Mouse (Mus musculus): ENCODE data around the gene Fus.
A peak's percentile ranks its signal among the peaks of the same experiment; 100 is the strongest.
"Not testable (repeated sequence)": the region's sequence is repeated elsewhere in the genome, so short reads cannot be mapped to it uniquely, and the experiment has no call there.

Gene Fus

DNA sequence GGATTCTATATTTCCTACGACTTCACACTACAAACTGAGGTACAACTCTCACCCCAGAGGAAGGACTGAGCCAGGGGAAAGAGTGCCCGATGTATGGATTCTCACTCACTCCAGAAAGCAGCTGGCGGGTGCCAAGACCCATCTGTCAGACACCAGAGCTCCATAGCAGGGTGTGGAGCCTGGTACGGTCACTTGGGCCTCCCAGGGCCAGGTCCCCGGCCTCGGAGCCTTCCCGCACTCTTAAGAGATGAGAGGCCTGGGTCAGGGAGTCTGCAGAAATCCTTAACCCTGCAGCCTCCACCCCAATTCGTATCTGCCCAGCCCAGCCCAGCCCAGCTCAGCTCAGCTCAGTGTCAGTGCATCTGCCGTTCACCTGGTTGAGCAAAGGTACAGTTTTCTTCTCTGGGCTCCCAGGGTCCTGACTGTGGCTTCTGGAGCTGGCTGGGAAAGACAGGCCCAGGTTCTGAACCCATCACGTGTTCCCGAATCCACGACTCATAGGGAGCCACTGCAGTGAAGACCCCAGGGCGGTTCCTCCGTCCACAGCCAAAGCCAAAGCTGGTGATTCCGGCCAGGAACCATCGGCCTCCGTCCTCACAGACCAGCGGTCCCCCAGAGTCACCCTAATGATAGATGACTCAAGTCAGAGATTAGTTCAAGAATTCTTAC lies 30.9 kb upstream of the Fus start:
- ATAC-seq (ENCODE audit: insufficient number of reproducible peaks, low FRiP score, low TSS enrichment): peak; percentile 31; the same call in 1 of the 2 replicates

DNA sequence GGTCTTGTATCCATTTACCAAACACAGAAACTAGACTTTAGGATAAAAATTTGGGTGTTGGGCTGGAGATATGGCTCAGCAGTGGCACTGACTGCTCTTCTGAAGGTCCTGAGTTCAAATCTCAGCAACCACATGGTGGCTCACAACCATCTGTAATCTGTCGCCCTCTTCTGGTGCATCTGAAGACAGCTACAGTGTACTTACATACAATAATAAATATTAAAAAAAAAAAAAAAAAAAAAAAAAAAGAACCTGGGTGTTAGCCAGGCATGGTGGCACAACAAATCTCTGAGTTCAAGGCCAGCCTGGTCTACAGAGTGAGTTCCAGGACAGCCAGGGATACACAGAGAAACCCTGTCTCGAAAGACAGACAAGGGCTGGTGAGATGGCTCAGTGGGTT lies 25.2 kb upstream of the Fus start:
- ATAC-seq (ENCODE audit: insufficient number of reproducible peaks, low FRiP score, low TSS enrichment): not testable (repeated sequence)

GRCm38 (mm10) chr7:127944614-127945013 lies 22.6 kb upstream of the Fus start:
- no peak for ATAC-seq (ENCODE audit: insufficient number of reproducible peaks, low FRiP score, low TSS enrichment)

GRCm38 (mm10) chr7:127946470-127947023 lies 20.7 kb upstream of the Fus start, which contains the start of gene Prss36:
Gene Prss36, minus strand, starts transcription at chr7:127946725.
- ATAC-seq (ENCODE audit: insufficient number of reproducible peaks, low FRiP score, low TSS enrichment): no peak

DNA sequence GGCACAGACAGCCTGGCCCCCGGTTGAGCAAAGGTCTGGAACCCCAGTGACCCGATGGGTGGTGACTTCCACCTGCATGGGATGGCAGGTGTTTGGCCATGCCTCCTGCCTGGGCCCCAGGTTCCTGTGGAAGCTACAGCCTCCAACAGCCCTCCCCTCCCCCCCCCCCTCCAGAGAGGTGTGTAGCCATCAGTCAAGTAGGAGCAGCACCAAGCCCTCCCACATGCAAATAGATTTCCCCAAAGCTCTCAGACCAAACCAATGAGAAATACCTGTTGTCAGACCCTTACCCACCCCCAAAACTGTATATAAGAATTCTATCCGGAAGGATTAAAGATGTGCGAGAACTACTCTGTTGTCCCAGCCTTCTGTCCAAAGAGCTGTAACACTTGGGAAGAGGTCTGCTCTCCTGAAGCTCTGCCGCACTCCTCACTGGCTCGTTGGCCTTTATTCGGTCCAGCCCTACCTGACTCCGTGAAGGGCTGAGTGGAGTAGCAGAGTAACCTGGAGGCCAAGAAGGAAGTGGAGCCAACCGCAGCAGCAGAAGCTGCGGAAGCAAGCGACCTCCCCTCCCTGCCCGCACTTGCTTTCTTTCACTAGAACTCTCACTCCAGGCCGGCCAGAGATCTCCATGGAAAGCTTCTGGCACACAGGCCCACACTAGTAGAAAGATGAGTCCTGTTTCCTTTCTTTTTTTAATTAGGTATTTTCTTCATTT lies 14.2 kb upstream of the Fus start:
- ATAC-seq (ENCODE audit: insufficient number of reproducible peaks, low FRiP score, low TSS enrichment): no peak

DNA sequence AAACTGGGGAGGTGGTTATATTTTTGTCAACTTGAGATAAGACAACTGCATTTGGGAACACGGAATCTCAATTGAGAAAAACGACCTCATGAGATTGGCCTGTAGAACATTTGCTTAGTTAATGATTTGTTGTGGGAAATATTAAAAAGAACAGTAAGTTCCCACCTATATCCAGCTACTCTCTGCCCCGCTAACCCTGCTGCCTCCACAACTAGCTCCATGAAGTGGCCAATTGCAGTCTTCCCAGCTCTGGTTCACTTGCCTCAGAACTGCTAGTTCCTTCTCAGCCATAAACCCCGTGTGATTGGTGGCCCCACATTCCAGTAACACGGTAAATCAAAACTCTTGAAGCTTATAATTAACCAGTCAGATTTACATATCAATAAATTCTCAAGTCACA lies 7.9 kb upstream of the Fus start:
- no peak for ATAC-seq (ENCODE audit: insufficient number of reproducible peaks, low FRiP score, low TSS enrichment)

GRCm38 (mm10) chr7:127966371-127966918 lies 812 bp upstream of the Fus start:
- ATAC-seq (ENCODE audit: insufficient number of reproducible peaks, low FRiP score, low TSS enrichment): no peak

GRCm38 (mm10) chr7:127967922-127968828 lies 918 bp downstream of the Fus start:
- 0 out of 2 replicates have a peak, but pooled peaks have one; percentile 12 for ATAC-seq (ENCODE audit: insufficient number of reproducible peaks, low FRiP score, low TSS enrichment)

GRCm38 (mm10) chr7:127974413-127974930 lies 7.2 kb downstream of the Fus start:
- ATAC-seq (ENCODE audit: insufficient number of reproducible peaks, low FRiP score, low TSS enrichment): no peak

DNA sequence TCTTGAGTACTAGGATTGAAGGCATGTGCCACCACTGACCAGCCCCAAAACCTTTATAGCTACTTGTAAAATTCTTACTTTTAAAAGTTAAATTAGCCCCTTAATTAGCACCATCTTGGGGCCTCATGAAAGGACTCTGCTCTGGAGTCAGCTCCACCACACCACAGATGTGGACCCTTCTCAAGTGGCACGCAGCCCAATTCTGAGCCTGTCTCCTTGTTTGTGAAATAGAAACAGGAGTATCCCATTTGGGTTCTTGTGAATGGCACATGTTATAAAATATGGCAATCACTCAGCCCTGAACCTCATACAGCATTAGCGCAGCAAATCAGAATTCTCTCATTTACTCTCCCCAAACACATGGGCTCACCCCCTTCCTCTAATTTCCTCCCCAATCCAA lies 11.6 kb downstream of the Fus start:
- no peak for ATAC-seq (ENCODE audit: insufficient number of reproducible peaks, low FRiP score, low TSS enrichment)

GRCm38 (mm10) chr7:127980606-127981005 lies 13.3 kb downstream of the Fus start:
- ATAC-seq (ENCODE audit: insufficient number of reproducible peaks, low FRiP score, low TSS enrichment): no peak

DNA sequence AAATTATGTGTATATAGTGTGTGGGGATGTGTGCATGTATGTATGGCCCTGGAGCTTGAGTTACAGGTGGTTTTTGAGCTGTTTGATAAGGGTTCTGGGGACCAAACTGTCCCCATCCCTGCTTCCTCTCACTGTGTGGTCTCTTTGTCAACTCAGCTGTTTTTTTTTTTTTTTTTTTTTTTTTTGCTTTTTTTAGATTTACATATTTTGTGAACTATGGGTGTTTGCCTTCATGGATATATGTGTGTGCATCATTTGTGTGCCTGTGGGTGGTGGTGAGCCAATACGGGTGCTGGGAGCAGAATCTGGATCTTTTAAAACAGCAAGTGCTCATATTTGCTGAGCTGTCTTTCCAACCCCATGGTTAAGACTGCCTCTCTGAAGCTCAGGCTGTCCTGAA lies 21.6 kb downstream of the Fus start:
- ATAC-seq (ENCODE audit: insufficient number of reproducible peaks, low FRiP score, low TSS enrichment): no peak

DNA sequence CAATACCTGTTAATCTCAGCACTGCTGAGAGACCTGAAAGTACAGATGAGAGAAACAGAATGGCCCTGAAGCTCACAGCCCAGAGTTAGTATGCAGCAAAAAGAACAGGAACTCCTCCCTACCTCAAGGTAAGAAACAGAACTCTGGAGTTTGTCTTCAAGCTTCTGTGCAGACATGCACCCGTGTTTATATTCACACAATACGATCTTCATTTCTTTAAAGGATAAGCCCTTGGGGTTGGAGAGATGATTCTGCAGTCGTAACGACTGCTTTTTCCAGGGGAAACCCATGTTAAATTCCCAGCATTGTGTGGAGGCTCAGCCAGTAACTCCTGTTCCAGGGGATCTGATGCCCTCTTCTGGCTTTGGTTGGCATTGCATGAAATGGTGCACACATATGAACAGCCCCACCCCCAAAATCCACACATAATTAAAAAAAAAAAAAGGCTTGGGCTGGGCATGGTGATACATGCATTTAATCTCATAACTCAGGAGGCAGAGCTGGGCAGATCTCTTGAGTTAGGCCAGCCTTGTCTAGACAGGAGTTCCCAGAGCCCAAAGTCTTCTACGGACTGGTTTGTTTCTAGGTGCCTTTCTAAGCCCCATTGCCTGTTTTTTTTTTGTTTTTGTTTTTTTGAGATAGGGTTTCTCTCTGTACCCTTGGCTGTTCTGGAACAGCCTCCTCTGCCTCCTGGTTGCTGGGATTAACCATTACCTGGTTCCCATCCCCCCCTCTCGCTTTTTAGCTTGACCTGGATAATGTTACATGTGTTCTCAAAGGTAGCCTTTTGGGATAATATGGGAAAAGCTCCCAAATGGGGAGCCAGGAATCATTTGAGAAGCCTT lies 24.6 kb downstream of the Fus start:
- no peak for ATAC-seq (ENCODE audit: insufficient number of reproducible peaks, low FRiP score, low TSS enrichment)

- no peak for ATAC-seq (ENCODE audit: insufficient number of reproducible peaks, low FRiP score, low TSS enrichment)
Observed at GRCm38 (mm10) chr7:127992488-127993340, 25.5 kb downstream of the Fus start.

- ATAC-seq (ENCODE audit: insufficient number of reproducible peaks, low FRiP score, low TSS enrichment): no peak
Observed at GRCm38 (mm10) chr7:127993341-127993977, 26.2 kb downstream of the Fus start, which contains the start of gene Pycard. Gene Pycard, minus strand, starts transcription at chr7:127993867.

DNA sequence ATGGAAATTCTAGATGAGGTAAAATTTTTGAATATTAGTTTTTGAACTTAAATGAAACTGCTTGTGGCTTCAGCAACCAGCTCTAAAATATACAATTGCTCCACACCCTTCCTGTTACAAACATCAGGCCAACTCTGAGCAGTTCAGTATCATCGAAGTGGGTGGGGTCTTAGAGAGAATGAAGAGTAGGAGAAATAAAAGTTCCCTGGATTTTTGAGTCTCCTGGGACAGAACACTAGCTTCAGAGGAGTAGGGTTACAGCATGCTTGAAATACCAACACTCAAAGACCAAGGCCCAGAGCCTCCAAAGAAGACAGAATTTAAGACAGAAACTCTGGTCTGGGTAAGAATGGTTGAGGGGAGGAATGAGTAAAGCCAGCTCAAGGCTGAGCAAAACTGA lies 32.2 kb downstream of the Fus start:
- ATAC-seq (ENCODE audit: insufficient number of reproducible peaks, low FRiP score, low TSS enrichment): no peak

DNA sequence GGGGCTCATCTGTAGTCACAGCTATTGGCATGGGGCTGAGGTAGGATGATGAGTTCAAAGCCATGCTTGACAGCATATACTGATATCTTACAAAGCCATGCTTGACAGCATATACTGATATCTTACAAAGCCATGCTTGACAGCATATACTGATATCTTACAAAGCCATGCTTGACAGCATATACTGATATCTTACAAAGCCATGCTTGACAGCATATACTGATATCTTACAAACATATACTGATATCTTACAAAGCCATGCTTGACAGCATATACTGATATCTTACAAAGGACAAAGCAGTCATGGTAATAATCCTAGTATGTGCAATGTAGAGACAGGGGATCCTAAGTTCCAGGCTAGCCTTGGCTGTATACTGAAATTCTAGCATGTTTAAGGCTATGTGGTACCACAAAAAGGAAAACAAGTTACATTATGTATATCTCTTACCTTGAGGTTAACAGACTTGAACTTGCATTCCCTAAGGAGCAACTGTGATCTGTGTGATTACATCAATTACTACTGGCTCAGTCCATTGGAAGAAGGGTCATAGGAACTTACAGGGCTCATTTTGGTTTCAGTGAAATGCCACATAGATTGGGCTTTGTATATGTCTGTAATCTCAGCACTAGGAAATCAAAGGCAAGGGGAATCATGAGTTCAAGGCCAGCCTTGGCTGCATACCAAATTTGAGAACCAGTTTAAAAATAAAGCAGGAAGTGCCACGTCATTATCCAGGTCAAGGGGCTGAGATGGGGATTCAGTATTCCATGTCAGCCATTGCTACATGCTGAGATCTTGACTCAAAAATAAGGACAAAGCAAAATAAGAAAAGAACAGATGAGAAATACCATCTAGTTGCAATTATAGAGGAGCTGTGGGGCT lies 33.1 kb downstream of the Fus start:
- ATAC-seq (ENCODE audit: insufficient number of reproducible peaks, low FRiP score, low TSS enrichment): no peak
